Mouse (Mus musculus) monocyte, adult 2 months (primary cell): ENCODE measurements around the gene Gm13769.
"Not testable (repeated sequence)": the region's sequence is repeated elsewhere in the genome, so short reads cannot be mapped to it uniquely, and the experiment has no call there.

Experiments
- DNase-seq, 2 experiments: peaks; one replicate each; pipeline ENCODE4 v3.0.0; 2022; ENCODE audit warnings: low spot score in 2 of 2, low read depth in 1 of 2

Gm13769 gene

GRCm38 (mm10) chr2:90321900-90322299 is at the start of gene Gm13769:
Gm13769 (plus strand) TSS chr2:90322200.
- not testable (repeated sequence) for DNase-seq

- DNase-seq, result no peak
Observed at GRCm38 (mm10) chr2:90292741-90293140, 29.3 kb upstream of the Gm13769 start, which contains the start of gene Olfr1272. Olfr1272 (minus strand) TSS chr2:90292841.

GRCm38 (mm10) chr2:90346694-90347093 is 24.7 kb downstream of the Gm13769 start:
- not testable (repeated sequence) for DNase-seq

DNA sequence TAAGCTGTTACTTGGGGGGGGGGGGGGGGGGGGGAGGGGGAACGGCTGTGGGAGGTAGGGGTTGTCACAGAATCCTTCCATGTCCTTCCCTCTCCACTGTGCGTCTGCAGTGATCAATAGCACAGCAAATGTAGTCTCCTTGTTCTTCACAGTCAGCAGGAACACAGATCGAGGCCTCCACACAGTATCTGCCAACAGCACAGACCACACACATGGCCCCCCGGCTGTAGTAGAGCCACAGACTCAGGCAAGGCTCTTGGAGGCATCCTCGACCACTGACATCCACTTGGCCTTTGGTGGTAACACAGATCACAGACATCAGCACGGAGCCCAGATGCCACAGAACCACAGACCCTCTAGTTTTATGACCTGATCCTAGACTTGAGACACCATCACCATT is 29.0 kb downstream of the Gm13769 start:
- not testable (repeated sequence) for DNase-seq

DNA sequence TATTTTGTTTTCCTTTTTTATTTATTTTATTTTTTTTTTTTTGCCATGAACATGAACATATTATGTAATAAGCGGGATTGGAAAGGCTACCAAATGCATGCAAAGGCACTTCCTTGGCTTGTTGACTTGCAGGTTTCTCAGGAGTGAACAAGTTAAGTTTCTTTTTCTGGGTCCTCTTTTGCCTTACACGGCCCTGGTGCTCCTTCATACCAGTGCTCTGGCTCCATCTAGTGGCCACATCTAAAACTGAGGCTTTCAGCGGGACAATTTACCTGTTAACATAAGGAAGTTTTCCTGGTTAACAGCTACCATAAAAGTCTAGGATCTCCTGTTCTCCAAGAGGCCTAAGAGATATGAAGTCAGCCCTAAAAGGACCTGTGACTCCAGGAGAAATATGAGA is 29.5 kb downstream of the Gm13769 start:
- DNase-seq, result not testable (repeated sequence)

DNA sequence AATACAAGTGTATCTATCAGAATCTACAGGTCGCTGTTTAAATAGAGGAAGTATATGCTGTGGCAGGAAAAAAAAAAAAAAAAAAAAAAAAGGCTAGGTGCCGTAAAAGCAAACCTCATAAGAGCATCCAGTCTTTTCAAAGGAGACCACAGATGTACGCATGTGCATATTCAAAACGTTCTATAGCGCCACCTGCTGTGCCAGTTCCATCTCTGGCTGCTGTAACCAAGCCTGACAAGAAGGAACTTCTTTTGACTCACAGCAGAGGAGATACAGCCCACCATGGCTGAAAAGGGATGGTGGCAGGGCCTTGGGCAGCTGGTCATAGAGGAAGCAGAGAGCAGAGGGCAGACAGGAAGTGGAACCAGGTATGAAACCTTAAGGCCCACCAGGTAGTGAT is 37.2 kb downstream of the Gm13769 start:
- not testable (repeated sequence) for DNase-seq

DNA sequence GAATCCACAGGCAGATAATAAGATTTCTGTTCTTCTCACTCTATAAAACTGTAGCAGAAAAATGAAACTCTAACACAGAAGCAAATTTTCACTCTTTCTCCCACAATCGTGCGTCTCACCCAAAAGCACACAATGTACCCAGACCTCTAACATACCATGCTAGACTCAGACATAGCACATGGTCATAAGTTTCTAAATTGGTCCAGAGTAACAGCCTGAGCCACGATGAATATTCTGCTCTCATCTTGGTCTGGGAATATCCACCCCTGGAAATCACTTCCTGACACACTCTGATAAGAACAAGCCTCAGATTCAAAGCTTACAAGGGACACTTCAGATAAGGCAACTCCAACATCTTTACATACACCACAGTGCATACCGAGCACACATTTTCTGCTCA is 38.2 kb downstream of the Gm13769 start:
- DNase-seq, result not testable (repeated sequence)
